Mouse (Mus musculus): ENCODE results near the gene Ppp1r12c.

DNA sequence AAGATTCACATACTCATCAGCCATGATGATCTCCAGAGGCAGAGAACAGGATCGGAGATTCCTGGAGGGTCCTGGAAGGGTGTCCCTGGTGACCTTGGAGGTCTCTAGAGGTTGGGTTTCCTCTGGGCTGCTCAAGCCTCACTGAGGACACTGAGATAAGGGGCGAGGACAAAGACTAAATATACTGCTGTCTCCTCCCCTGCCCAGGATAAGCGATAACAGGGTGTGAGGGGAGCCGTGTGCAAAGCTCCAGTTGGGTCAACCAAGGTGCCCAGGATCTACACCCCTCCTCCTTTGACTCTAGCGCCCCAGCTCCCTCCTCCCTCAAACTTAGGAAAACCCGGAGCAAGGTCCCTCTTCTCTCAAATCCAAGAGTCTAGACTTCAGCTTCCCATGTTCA lies 20.8 kb upstream of the Ppp1r12c start:
- TF ChIP-seq EP300 (IDR thresholded peaks at IDR 0.05; ENCODE audit: low read depth): no peak
- TF ChIP-seq CTCF (IDR thresholded peaks at IDR 0.05; ENCODE audit: low read depth): no peak
